Mouse (Mus musculus) heart, embryonic 12.5 days (tissue): ENCODE measurements at regions not wholly inside any gene's neighbourhood (a gene's known extent, or its start where the extent isn't known, plus 50 kb on each side); places are given as distances from the start of the nearest gene placed in this dataset.
A peak's percentile ranks its signal among the peaks of the same experiment; 100 is the strongest.

ENCODE experiments used
- ATAC-seq: fragments of 200-750 bp; cut with Nextera tagmentation; 2 replicates; pipeline ENCODE4 v1.8.0; 2017; ENCODE audit warnings: moderate TSS enrichment, moderate library complexity; ENCODE audit not compliant: insufficient number of reproducible peaks, low FRiP score
- H3K27ac ChIP-seq: fragments of 300-500 bp; sonication (generic); 2 replicates; pipeline ENCODE4 v1.5.1; 2016; ENCODE audit warnings: mild to moderate bottlenecking, moderate library complexity; ENCODE audit not compliant: poor library complexity, severe bottlenecking
- H3K27me3 ChIP-seq: fragments of 300-500 bp; sonication (generic); replicated peaks from 2 replicates; pipeline ENCODE4 v1.6.1; 2016; ENCODE audit warnings: mild to moderate bottlenecking, moderate library complexity
- H3K36me3 ChIP-seq: fragments of 300-500 bp; sonication (generic); 2 replicates; pipeline ENCODE4 v1.6.1; 2016; ENCODE audit warnings: mild to moderate bottlenecking, moderate library complexity
- H3K4me1 ChIP-seq: fragments of 300-500 bp; sonication (generic); replicated peaks from 2 replicates; pipeline ENCODE4 v1.6.1; 2016; ENCODE audit warnings: mild to moderate bottlenecking
- H3K4me2 ChIP-seq: fragments of 300-500 bp; sonication (generic); 2 replicates; pipeline ENCODE4 v1.6.1; 2016; ENCODE audit warnings: mild to moderate bottlenecking, moderate library complexity
- H3K4me3 ChIP-seq: fragments of 300-500 bp; sonication (generic); 2 replicates; pipeline ENCODE4 v1.5.1; 2016; ENCODE audit warnings: mild to moderate bottlenecking
- H3K9ac ChIP-seq: fragments of 300-500 bp; sonication (generic); 2 replicates; pipeline ENCODE4 v1.6.1; 2016; ENCODE audit warnings: mild to moderate bottlenecking, moderate library complexity
- H3K9me3 ChIP-seq: fragments of 300-500 bp; sonication (generic); replicated peaks from 2 replicates; pipeline ENCODE4 v1.6.1; 2016; ENCODE audit warnings: mild to moderate bottlenecking, moderate library complexity
- WGBS: fragments of 180-500 bp; shearing (Covaris S2); methylation state at CpG from one replicate; pipeline ENCODE4 v1.1.7; 2016; 5-methylcytosine and 5-hydroxymethylcytosine counted together

- H3K27ac ChIP-seq, result no peak overlapping the region
- H3K4me3 ChIP-seq, result no peak overlapping the region
- no peaks in the 10 kb centered on the region for H3K4me1 ChIP-seq
- H3K9me3 ChIP-seq, result no peaks in the 10 kb centered on the region
- no peak overlapping the region for H3K9ac ChIP-seq
- H3K36me3 ChIP-seq, result no peaks in the 10 kb centered on the region
- no peak overlapping the region for H3K4me2 ChIP-seq
- WGBS, result 64% methylated on average over 2 of the region's 2 CpGs
- no peaks in the 10 kb centered on the region for H3K27me3 ChIP-seq
- ATAC-seq, result no peak
Observed at GRCm38 (mm10) chr1:42475629-42476028, 219.9 kb upstream of the Pou3f3 start.

GRCm38 (mm10) chr1:42480348-42480920 lies 215.1 kb upstream of the Pou3f3 start:
- Histone ChIP-seq H3K4me2 (no peak overlapping the region), H3K36me3 (no peaks in the 10 kb centered on the region), H3K9ac (no peak overlapping the region), H3K9me3 (no peaks in the 10 kb centered on the region), H3K4me1 (no peaks in the 10 kb centered on the region), H3K27ac (no peak overlapping the region), H3K27me3 (no peaks in the 10 kb centered on the region), H3K4me3 (no peak overlapping the region)
- 81% methylated on average over 8 of the region's 8 CpGs for WGBS
- ATAC-seq, result no peak

- Histone ChIP-seq H3K4me3 (no peak overlapping the region), H3K9me3 (no peaks in the 10 kb centered on the region), H3K9ac (no peak overlapping the region), H3K27me3 (peaks cover 10% of the 10 kb centered on the region), H3K4me2 (no peak overlapping the region), H3K4me1 (peaks cover 12% of the 10 kb centered on the region), H3K27ac (no peak overlapping the region), H3K36me3 (no peaks in the 10 kb centered on the region)
- 73% methylated on average over 5 of the region's 5 CpGs for WGBS
- ATAC-seq, result no peak
Observed at GRCm38 (mm10) chr1:42489563-42489962, 206.0 kb upstream of the Pou3f3 start.

GRCm38 (mm10) chr1:42490856-42491643 lies 204.5 kb upstream of the Pou3f3 start:
- ATAC-seq, result no peak
- H3K36me3 ChIP-seq, result no peaks in the 10 kb centered on the region
- peaks cover 12% of the 10 kb centered on the region for H3K4me1 ChIP-seq
- 30% methylated on average over 11 of the region's 11 CpGs for WGBS
- H3K9ac ChIP-seq, result peak overlapping the region; percentile 60; the same call in 1 of the 2 replicates
- peaks cover 10% of the 10 kb centered on the region for H3K27me3 ChIP-seq
- H3K27ac ChIP-seq, result no peak overlapping the region
- H3K4me2 ChIP-seq, result peak overlapping the region; percentile 77
- H3K9me3 ChIP-seq, result no peaks in the 10 kb centered on the region
- H3K4me3 ChIP-seq, result peak overlapping the region; percentile 43

- no peaks in the 10 kb centered on the region for H3K36me3 ChIP-seq
- peaks cover 10% of the 10 kb centered on the region for H3K27me3 ChIP-seq
- no peak overlapping the region for H3K27ac ChIP-seq
- 2% methylated on average over 35 of the region's 35 CpGs for WGBS
- H3K4me1 ChIP-seq, result peaks cover 12% of the 10 kb centered on the region
- no peaks in the 10 kb centered on the region for H3K9me3 ChIP-seq
- peak overlapping the region; percentile 43 for H3K4me3 ChIP-seq
- peak overlapping the region; percentile 77 for H3K4me2 ChIP-seq
- H3K9ac ChIP-seq, result peak overlapping the region; percentile 60
- ATAC-seq, result 0 out of 2 replicates have a peak, but pooled peaks have one; percentile 18
Observed at GRCm38 (mm10) chr1:42491644-42492277, 203.8 kb upstream of the Pou3f3 start.

GRCm38 (mm10) chr1:42496022-42496421 lies 199.5 kb upstream of the Pou3f3 start:
- 83% methylated on average over 3 of the region's 3 CpGs for whole genome bisulfite sequencing

GRCm38 (mm10) chr1:42496433-42496832 lies 199.1 kb upstream of the Pou3f3 start:
- Histone ChIP-seq H3K27ac (no peak overlapping the region), H3K4me3 (no peak overlapping the region), H3K4me1 (no peaks in the 10 kb centered on the region), H3K27me3 (peaks cover 10% of the 10 kb centered on the region), H3K9ac (no peak overlapping the region), H3K4me2 (no peak overlapping the region), H3K36me3 (no peaks in the 10 kb centered on the region), H3K9me3 (no peaks in the 10 kb centered on the region)
- no peak for ATAC-seq
- WGBS, result 76% methylated on average over 6 of the region's 6 CpGs

More at GRCm38 (mm10) chr1:42496022-42496421, 199.5 kb upstream of the Pou3f3 start:
- Histone ChIP-seq H3K9me3 (no peaks in the 10 kb centered on the region), H3K4me1 (peaks cover 3% of the 10 kb centered on the region), H3K4me3 (no peak overlapping the region), H3K4me2 (no peak overlapping the region), H3K9ac (no peak overlapping the region), H3K27ac (no peak overlapping the region), H3K27me3 (peaks cover 10% of the 10 kb centered on the region), H3K36me3 (no peaks in the 10 kb centered on the region)
- ATAC-seq, result no peak

- Histone ChIP-seq H3K27ac (no peak overlapping the region), H3K4me3 (no peak overlapping the region), H3K9ac (no peak overlapping the region), H3K27me3 (no peaks in the 10 kb centered on the region), H3K36me3 (no peaks in the 10 kb centered on the region), H3K4me1 (no peaks in the 10 kb centered on the region), H3K4me2 (no peak overlapping the region), H3K9me3 (no peaks in the 10 kb centered on the region)
- WGBS, result 85% methylated on average over 7 of the region's 7 CpGs
- ATAC-seq, result no peak
Observed at GRCm38 (mm10) chr1:42498901-42499300, 196.7 kb upstream of the Pou3f3 start.

GRCm38 (mm10) chr1:42504491-42504890 lies 191.1 kb upstream of the Pou3f3 start:
- no peak overlapping the region for H3K4me2 ChIP-seq
- no peak overlapping the region for H3K9ac ChIP-seq
- H3K27ac ChIP-seq, result no peak overlapping the region
- ATAC-seq, result no peak
- no peaks in the 10 kb centered on the region for H3K36me3 ChIP-seq
- no peaks in the 10 kb centered on the region for H3K27me3 ChIP-seq
- no peaks in the 10 kb centered on the region for H3K9me3 ChIP-seq
- WGBS, result 73% methylated on average over 9 of the region's 9 CpGs
- H3K4me1 ChIP-seq, result no peaks in the 10 kb centered on the region
- H3K4me3 ChIP-seq, result no peak overlapping the region

GRCm38 (mm10) chr1:42505048-42505729 lies 190.4 kb upstream of the Pou3f3 start:
- WGBS, result 65% methylated on average over 10 of the region's 10 CpGs
- Histone ChIP-seq H3K4me3 (no peak overlapping the region), H3K27ac (no peak overlapping the region), H3K27me3 (no peaks in the 10 kb centered on the region), H3K4me1 (no peaks in the 10 kb centered on the region), H3K4me2 (no peak overlapping the region), H3K9me3 (no peaks in the 10 kb centered on the region), H3K36me3 (no peaks in the 10 kb centered on the region), H3K9ac (no peak overlapping the region)
- no peak for ATAC-seq

GRCm38 (mm10) chr1:42514417-42514816 lies 181.2 kb upstream of the Pou3f3 start:
- Histone ChIP-seq H3K27me3 (no peaks in the 10 kb centered on the region), H3K4me1 (no peaks in the 10 kb centered on the region), H3K4me2 (no peak overlapping the region), H3K4me3 (no peak overlapping the region), H3K27ac (no peak overlapping the region), H3K9ac (no peak overlapping the region), H3K36me3 (no peaks in the 10 kb centered on the region), H3K9me3 (no peaks in the 10 kb centered on the region)
- 85% methylated on average over 3 of the region's 3 CpGs for WGBS
- ATAC-seq, result no peak
